Mouse (Mus musculus): Measurements from ENCODE around the gene Jhy. TPM values are rescaled to one million over a fixed set of nuclear protein-coding genes. Genes with fewer than 3 reads are reported as not detected.

The Jhy gene
- polyA plus RNA-seq, 1 experiment from 2014 or later = 0.15 TPM

DNA sequence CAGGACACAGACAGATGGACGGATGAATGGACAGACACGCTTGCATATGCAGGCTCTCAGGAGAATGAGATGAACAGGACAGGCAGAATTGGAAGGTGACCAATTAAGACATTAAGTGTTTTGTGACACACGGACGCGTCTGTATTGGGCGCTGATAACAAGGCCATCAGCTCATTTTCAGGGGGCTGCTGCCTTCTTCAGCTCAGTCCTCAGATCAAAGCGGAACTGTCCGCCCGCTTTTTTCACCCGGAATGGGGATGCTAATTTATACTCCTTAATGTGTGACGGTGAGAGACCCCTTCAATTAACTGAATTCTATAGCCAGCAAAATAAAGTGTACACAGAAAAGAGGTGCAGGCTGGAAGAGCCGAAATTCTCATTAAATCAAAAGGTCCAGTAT is 74.5 kb downstream of the Jhy start:
- no peaks in the 10 kb centered on the region for H3K9me3 ChIP-seq (ENCODE audit: control insufficient read depth, low read length)
- H3K4me3 ChIP-seq (replicated peaks; ENCODE audit: low read length) = no peak overlapping the region
- WGBS = 13% methylated on average over 12 of the region's 12 CpGs
- no peak overlapping the region for H3K27ac ChIP-seq (ENCODE audit: low read length)
- no peak for ATAC-seq
- H3K36me3 ChIP-seq (ENCODE audit: control insufficient read depth, insufficient read depth) = no peaks in the 10 kb centered on the region
- no peaks in the 10 kb centered on the region for H3K4me1 ChIP-seq (replicated peaks; ENCODE audit: control insufficient read depth, insufficient read depth, low read length)
- H3K27me3 ChIP-seq (replicated peaks; ENCODE audit: control insufficient read depth, insufficient read depth, low read length) = peaks cover 75% of the 10 kb centered on the region
- H3K4me2 ChIP-seq (ENCODE audit: low read length) = no peak overlapping the region
- H3K9ac ChIP-seq (replicated peaks; ENCODE audit: low read depth, low read length) = no peak overlapping the region

DNA sequence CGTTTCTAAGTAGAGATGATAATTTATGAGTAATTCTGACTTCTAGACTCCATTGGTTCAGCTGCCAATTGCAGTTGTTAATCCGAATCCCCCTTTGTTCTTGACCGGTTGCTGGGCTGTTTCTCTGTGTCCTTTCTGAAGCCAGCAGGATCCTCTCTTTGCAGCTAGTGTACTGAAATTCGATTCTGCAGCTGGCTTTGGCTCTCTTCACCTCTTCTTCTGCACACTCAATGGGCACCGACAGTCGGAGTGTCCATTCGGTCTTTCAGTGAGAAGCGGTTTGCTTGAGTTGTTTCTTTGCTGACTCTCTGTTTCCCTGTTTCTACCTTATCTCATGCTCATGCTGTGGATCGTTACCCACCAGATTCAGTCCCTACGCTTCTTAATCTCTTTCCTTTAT is 78.2 kb downstream of the Jhy start:
- Histone ChIP-seq H3K27me3 (replicated peaks; ENCODE audit: control insufficient read depth, insufficient read depth, low read length) (peaks cover 80% of the 10 kb centered on the region), H3K9ac (replicated peaks; ENCODE audit: low read depth, low read length) (no peak overlapping the region), H3K4me1 (replicated peaks; ENCODE audit: control insufficient read depth, insufficient read depth, low read length) (no peaks in the 10 kb centered on the region), H3K9me3 (ENCODE audit: control insufficient read depth, low read length) (no peaks in the 10 kb centered on the region), H3K4me3 (replicated peaks; ENCODE audit: low read length) (no peak overlapping the region), H3K36me3 (ENCODE audit: control insufficient read depth, insufficient read depth) (no peaks in the 10 kb centered on the region), H3K27ac (ENCODE audit: low read length) (no peak overlapping the region), H3K4me2 (ENCODE audit: low read length) (no peak overlapping the region)
- WGBS = 22% methylated on average over 10 of the region's 10 CpGs
- no peak for ATAC-seq

DNA sequence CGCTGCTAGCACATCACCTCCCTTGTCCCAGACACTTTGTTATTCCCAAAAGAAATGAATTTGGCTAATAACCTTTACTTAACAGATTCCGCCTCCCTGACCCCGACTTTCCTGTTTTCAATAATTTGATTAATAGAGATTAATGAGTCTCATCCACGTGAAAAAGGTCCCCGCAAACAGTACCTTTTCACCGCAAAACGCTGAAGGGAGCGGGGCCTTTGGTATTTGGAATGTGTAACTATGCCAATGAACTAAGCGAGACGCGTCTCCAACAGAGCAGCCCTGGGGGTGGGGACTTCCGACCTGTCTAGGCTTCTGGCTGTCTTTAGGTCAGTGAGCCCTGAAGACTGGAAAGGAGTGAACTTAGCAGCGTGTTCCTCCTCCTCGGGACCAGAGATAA is 84.9 kb downstream of the Jhy start:
- H3K4me3 ChIP-seq (replicated peaks; ENCODE audit: low read length) = no peak overlapping the region
- H3K4me1 ChIP-seq (replicated peaks; ENCODE audit: control insufficient read depth, insufficient read depth, low read length) = peaks cover 8% of the 10 kb centered on the region
- 1% methylated on average over 14 of the region's 14 CpGs for WGBS
- no peak for ATAC-seq
- peaks cover 73% of the 10 kb centered on the region for H3K27me3 ChIP-seq (replicated peaks; ENCODE audit: control insufficient read depth, insufficient read depth, low read length)
- no peaks in the 10 kb centered on the region for H3K36me3 ChIP-seq (ENCODE audit: control insufficient read depth, insufficient read depth)
- no peak overlapping the region for H3K9ac ChIP-seq (replicated peaks; ENCODE audit: low read depth, low read length)
- H3K27ac ChIP-seq (ENCODE audit: low read length) = no peak overlapping the region
- no peak overlapping the region for H3K4me2 ChIP-seq (ENCODE audit: low read length)
- H3K9me3 ChIP-seq (ENCODE audit: control insufficient read depth, low read length) = no peaks in the 10 kb centered on the region

DNA sequence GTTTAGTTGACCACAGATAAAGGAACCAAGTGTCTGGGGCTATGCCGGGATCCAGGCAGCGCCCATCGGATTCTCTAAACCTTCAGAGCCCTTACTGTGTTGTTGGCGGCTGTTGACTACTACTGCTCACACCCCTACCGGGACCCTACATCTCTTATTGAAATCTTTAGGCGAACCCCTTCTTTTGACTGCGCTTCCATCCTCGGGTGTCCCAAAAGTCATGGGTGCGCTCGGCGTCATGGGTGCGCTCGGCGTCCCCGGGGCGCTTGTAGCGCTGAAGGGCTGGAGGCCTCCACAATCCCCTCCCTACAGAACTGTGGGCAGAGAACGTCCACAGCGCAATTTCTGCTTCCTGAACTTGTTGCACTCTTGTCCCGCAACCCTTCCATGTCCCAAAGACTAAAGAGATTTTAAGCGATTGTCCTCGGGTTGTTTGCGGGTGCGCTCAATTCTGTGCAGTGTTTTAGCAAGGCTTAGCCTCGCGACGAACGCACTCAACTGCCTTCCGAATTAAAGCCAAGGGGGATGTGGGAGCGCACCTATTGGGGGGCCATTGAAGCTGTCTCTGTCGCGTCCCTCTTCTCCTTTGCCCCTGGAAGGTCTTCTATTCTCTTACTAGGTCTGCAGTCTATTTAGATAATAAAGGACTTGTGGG is 85.5 kb downstream of the Jhy start:
- H3K27ac ChIP-seq (ENCODE audit: low read length) = no peak overlapping the region
- no peak overlapping the region for H3K9ac ChIP-seq (replicated peaks; ENCODE audit: low read depth, low read length)
- no peak overlapping the region for H3K4me2 ChIP-seq (ENCODE audit: low read length)
- no peak overlapping the region for H3K4me3 ChIP-seq (replicated peaks; ENCODE audit: low read length)
- peaks cover 72% of the 10 kb centered on the region for H3K27me3 ChIP-seq (replicated peaks; ENCODE audit: control insufficient read depth, insufficient read depth, low read length)
- no peak for ATAC-seq
- no peaks in the 10 kb centered on the region for H3K9me3 ChIP-seq (ENCODE audit: control insufficient read depth, low read length)
- H3K4me1 ChIP-seq (replicated peaks; ENCODE audit: control insufficient read depth, insufficient read depth, low read length) = peaks cover 10% of the 10 kb centered on the region
- 1% methylated on average over 32 of the region's 32 CpGs for WGBS
- no peaks in the 10 kb centered on the region for H3K36me3 ChIP-seq (ENCODE audit: control insufficient read depth, insufficient read depth)

DNA sequence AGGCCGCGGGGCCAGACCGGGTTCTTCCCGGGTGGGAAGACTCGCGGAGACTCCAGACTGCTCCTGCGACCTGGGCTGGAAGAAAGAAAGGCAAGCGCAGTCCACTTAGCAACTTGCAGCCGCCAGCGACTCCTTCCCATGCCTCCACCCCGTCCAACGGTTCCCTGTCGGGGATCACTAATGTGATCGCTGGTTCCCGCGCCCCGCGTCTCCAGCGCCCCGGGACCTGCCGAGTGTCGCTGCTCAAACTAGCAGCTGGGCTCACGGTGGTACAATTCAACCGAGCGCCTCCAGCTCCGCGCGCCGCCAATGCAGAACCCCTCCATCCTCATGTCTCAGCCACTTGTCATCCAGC is 86.1 kb downstream of the Jhy start:
- Histone ChIP-seq H3K36me3 (ENCODE audit: control insufficient read depth, insufficient read depth) (no peaks in the 10 kb centered on the region), H3K4me1 (replicated peaks; ENCODE audit: control insufficient read depth, insufficient read depth, low read length) (peaks cover 10% of the 10 kb centered on the region), H3K27ac (ENCODE audit: low read length) (no peak overlapping the region), H3K4me3 (replicated peaks; ENCODE audit: low read length) (peak overlapping the region; percentile 1; the same call in 1 of the 2 replicates), H3K9ac (replicated peaks; ENCODE audit: low read depth, low read length) (no peak overlapping the region), H3K27me3 (replicated peaks; ENCODE audit: control insufficient read depth, insufficient read depth, low read length) (peaks cover 66% of the 10 kb centered on the region), H3K4me2 (ENCODE audit: low read length) (no peak overlapping the region), H3K9me3 (ENCODE audit: control insufficient read depth, low read length) (no peaks in the 10 kb centered on the region)
- 1% methylated on average over 29 of the region's 29 CpGs for WGBS
- 0 out of 2 replicates have a peak, but pooled peaks have one; percentile 38 for ATAC-seq

DNA sequence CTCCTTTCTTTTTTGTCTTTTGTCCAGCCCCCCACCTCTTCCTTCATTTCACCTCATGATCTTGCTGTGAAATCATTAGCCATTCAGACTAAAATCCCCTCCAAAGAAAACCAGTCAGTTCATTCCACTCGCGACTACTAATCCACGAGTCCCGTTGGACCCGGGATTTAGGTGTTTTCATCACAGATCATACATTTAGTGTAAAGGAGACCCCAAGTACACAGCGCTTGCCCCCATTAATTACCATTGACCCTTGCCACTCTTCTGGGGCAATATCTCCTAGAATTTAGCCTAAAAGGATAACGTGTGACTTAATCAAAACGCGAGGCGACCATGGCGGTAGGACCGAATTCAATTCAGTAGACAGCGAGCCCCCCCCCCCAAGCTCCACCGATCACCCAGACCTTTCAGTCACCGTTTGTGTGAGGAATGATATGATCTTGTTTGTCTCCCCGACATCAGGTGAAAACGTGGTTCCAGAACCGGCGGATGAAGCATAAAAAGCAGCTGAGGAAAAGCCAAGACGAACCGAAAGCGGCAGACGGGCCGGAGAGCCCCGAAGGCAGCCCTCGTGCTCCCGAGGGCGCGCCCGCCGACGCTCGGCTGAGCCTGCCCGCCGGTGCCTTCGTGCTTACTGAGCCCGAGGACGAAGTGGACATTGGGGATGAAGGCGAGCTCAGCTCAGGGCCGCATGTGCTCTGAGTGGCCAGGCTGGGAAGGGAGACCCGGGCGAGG is 86.6 kb downstream of the Jhy start:
- whole genome bisulfite sequencing = under 1% methylated on average over 42 of the region's 42 CpGs
- Histone ChIP-seq H3K9me3 (ENCODE audit: control insufficient read depth, low read length) (no peaks in the 10 kb centered on the region), H3K27me3 (replicated peaks; ENCODE audit: control insufficient read depth, insufficient read depth, low read length) (peaks cover 66% of the 10 kb centered on the region), H3K27ac (ENCODE audit: low read length) (no peak overlapping the region), H3K4me2 (ENCODE audit: low read length) (no peak overlapping the region), H3K9ac (replicated peaks; ENCODE audit: low read depth, low read length) (no peak overlapping the region), H3K4me3 (replicated peaks; ENCODE audit: low read length) (peak overlapping the region; percentile 1; the same call in 1 of the 2 replicates), H3K36me3 (ENCODE audit: control insufficient read depth, insufficient read depth) (no peaks in the 10 kb centered on the region), H3K4me1 (replicated peaks; ENCODE audit: control insufficient read depth, insufficient read depth, low read length) (peaks cover 10% of the 10 kb centered on the region)
- ATAC-seq = no peak

DNA sequence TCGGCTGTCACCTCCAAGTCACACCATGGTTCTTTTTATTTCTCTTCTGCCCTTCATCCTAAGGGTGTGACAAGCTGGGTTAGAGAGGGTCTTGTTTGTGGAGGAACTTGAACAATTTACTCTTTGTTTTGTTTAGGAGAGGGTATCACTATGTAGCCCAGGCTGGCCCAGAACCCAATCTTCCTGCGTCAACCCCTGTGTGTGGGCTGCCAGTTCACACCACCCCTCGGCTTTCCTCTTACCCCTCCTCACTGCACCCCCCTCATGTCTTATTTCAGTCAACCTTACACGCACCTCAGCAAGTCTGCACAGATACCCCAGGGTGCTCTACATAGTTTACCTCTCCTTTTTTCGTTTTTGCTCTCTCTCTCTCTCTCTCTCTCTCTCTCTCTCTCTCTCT is 87.2 kb downstream of the Jhy start:
- Histone ChIP-seq H3K27me3 (replicated peaks; ENCODE audit: control insufficient read depth, insufficient read depth, low read length) (peaks cover 67% of the 10 kb centered on the region), H3K4me2 (ENCODE audit: low read length) (no peak overlapping the region), H3K4me3 (replicated peaks; ENCODE audit: low read length) (no peak overlapping the region), H3K9me3 (ENCODE audit: control insufficient read depth, low read length) (no peaks in the 10 kb centered on the region), H3K9ac (replicated peaks; ENCODE audit: low read depth, low read length) (no peak overlapping the region), H3K27ac (ENCODE audit: low read length) (no peak overlapping the region), H3K4me1 (replicated peaks; ENCODE audit: control insufficient read depth, insufficient read depth, low read length) (peaks cover 13% of the 10 kb centered on the region), H3K36me3 (ENCODE audit: control insufficient read depth, insufficient read depth) (no peaks in the 10 kb centered on the region)
- no peak for ATAC-seq
- whole genome bisulfite sequencing = 3% methylated on average over 5 of the region's 5 CpGs

DNA sequence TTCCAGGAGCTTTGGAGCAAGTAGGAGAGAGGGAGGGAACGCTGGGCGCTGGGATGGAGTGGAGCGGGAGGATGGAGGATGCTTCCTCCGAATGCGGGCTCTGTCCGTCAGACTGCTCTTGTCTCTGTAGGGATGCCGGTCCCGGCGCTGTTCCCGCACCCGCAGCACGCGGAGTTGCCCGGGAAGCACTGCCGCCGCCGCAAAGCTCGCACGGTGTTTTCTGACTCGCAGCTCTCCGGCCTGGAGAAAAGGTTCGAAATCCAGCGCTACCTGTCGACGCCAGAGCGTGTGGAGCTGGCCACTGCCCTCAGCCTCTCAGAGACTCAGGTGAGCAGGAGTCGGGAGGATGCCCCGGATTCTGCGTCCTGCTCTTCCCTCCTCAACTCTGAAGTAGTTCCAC is 87.8 kb downstream of the Jhy start:
- Histone ChIP-seq H3K9me3 (ENCODE audit: control insufficient read depth, low read length) (no peaks in the 10 kb centered on the region), H3K27ac (ENCODE audit: low read length) (no peak overlapping the region), H3K9ac (replicated peaks; ENCODE audit: low read depth, low read length) (no peak overlapping the region), H3K4me3 (replicated peaks; ENCODE audit: low read length) (no peak overlapping the region), H3K4me2 (ENCODE audit: low read length) (no peak overlapping the region), H3K27me3 (replicated peaks; ENCODE audit: control insufficient read depth, insufficient read depth, low read length) (peaks cover 66% of the 10 kb centered on the region), H3K4me1 (replicated peaks; ENCODE audit: control insufficient read depth, insufficient read depth, low read length) (peaks cover 16% of the 10 kb centered on the region), H3K36me3 (ENCODE audit: control insufficient read depth, insufficient read depth) (no peaks in the 10 kb centered on the region)
- WGBS = 0% methylated on average over 29 of the region's 29 CpGs
- ATAC-seq = no peak

DNA sequence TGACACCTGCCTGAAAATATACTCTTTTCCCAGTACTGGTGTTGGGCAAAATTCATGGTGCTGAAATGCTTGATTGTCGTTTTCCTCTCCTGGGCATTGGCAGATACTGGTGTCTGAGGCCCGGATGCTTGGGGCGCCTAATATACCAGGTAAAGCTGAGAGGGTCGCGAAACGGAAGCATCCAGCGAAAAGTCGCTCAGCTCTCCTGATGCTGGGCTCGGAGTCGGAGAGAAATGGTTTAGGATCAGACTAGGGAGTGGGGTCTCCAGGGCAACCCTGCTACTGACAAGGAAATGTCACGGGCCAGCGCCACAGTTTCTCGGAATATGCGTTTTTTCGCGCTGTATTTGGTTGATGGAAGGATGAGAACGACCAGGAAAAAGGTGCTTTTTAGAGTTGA is 88.5 kb downstream of the Jhy start:
- Histone ChIP-seq H3K9ac (replicated peaks; ENCODE audit: low read depth, low read length) (no peak overlapping the region), H3K36me3 (ENCODE audit: control insufficient read depth, insufficient read depth) (no peaks in the 10 kb centered on the region), H3K4me3 (replicated peaks; ENCODE audit: low read length) (no peak overlapping the region), H3K4me1 (replicated peaks; ENCODE audit: control insufficient read depth, insufficient read depth, low read length) (peaks cover 16% of the 10 kb centered on the region), H3K27me3 (replicated peaks; ENCODE audit: control insufficient read depth, insufficient read depth, low read length) (peaks cover 63% of the 10 kb centered on the region), H3K9me3 (ENCODE audit: control insufficient read depth, low read length) (no peaks in the 10 kb centered on the region), H3K4me2 (ENCODE audit: low read length) (no peak overlapping the region), H3K27ac (ENCODE audit: low read length) (no peak overlapping the region)
- ATAC-seq = no peak
- 1% methylated on average over 17 of the region's 17 CpGs for WGBS

All from forebrain, embryonic 16.5 days (tissue).